Mouse (Mus musculus) embryonic facial prominence, embryonic 13.5 days (tissue): Measurements from ENCODE around the gene Csnka2ip. TPM values are rescaled to one million over a fixed set of nuclear protein-coding genes. Genes with fewer than 3 reads are reported as not detected.

Experiments used
- ATAC-seq: fragments of 200-750 bp; cut with Nextera tagmentation; 2 replicates; pipeline ENCODE4 v1.8.0; 2017; ENCODE audit warnings: low read depth; ENCODE audit not compliant: insufficient number of reproducible peaks, insufficient read depth, low FRiP score, low TSS enrichment
- H3K27ac ChIP-seq: fragments of 300-500 bp; sonication (generic); 2 replicates; pipeline ENCODE4 v1.5.1; 2015; ENCODE audit warnings: moderate library complexity, mild to moderate bottlenecking, inconsistent platforms
- H3K27me3 ChIP-seq: fragments of 300-500 bp; sonication (generic); 2 replicates; pipeline ENCODE4 v1.6.1; 2015; ENCODE audit warnings: mild to moderate bottlenecking, inconsistent platforms
- H3K36me3 ChIP-seq: fragments of 300-500 bp; sonication (generic); 2 replicates; pipeline ENCODE4 v1.6.1; 2015; ENCODE audit warnings: mild to moderate bottlenecking, inconsistent platforms
- H3K4me1 ChIP-seq: fragments of 300-500 bp; sonication (generic); 2 replicates; pipeline ENCODE4 v1.6.1; 2015; ENCODE audit warnings: inconsistent platforms
- H3K4me2 ChIP-seq: fragments of 300-500 bp; sonication (generic); 2 replicates; pipeline ENCODE4 v1.6.1; 2015; ENCODE audit warnings: moderate library complexity, mild to moderate bottlenecking, inconsistent platforms
- H3K4me3 ChIP-seq: fragments of 300-500 bp; sonication (generic); 2 replicates; pipeline ENCODE4 v1.5.1; 2015; ENCODE audit warnings: mild to moderate bottlenecking, inconsistent platforms
- H3K9ac ChIP-seq: fragments of 300-500 bp; sonication (generic); 2 replicates; pipeline ENCODE4 v1.6.1; 2015; ENCODE audit warnings: mild to moderate bottlenecking, inconsistent platforms
- H3K9me3 ChIP-seq: fragments of 300-500 bp; sonication (generic); 2 replicates; pipeline ENCODE4 v1.6.1; 2016; ENCODE audit warnings: inconsistent platforms
- WGBS: fragments of 180-500 bp; shearing (Covaris S2); methylation state at CpG from one replicate; pipeline ENCODE4 v1.1.7; 2015; ENCODE audit warnings: mixed read lengths; 5-methylcytosine and 5-hydroxymethylcytosine counted together
- polyA plus RNA-seq: library from polyadenylated mRNA; unstranded; fragments of >200 nt; fragmentation: Nextera tagmentation; extraction: Ambion mirVana; gene quantifications from 2 replicates; pipeline ENCODE4 v1.2.1, GENCODE M21; 2015

The Csnka2ip gene
- polyA plus RNA-seq, result not detected in 2 replicates

DNA sequence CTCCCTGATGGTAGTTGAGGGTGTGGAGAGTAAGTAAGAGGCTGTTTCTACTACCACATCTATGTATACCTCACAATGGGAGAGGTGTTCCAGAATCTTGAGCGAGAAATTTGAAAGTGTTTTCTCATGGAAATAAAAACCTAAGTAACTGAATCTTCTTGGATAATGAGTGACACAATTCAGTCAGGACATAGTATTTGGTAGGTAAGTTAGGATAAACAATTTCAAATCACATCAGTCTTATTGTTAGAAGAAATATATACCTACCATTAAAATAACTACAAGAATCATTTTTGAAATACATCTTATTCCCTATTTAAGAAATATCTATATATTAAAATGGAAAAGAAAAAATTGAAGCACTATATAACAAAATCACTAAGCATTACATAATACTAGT, at the start of gene Csnka2ip:
TSS of gene Csnka2ip (minus strand) at position 101 of the 400 bp plus-strand sequence.
- H3K9ac ChIP-seq, result no peak within 1 kb of the TSS
- H3K36me3 ChIP-seq, result no peaks in the 10 kb centered on the region
- H3K9me3 ChIP-seq, result no peaks in the 10 kb centered on the region
- 90% methylated on average over 1 of the region's 1 CpGs for WGBS
- H3K4me3 ChIP-seq, result no peak within 1 kb of the TSS
- H3K27ac ChIP-seq, result no peak within 1 kb of the TSS
- no peaks in the 10 kb centered on the region for H3K27me3 ChIP-seq
- no peak for ATAC-seq
- no peaks in the 10 kb centered on the region for H3K4me1 ChIP-seq
- no peak within 1 kb of the TSS for H3K4me2 ChIP-seq

DNA sequence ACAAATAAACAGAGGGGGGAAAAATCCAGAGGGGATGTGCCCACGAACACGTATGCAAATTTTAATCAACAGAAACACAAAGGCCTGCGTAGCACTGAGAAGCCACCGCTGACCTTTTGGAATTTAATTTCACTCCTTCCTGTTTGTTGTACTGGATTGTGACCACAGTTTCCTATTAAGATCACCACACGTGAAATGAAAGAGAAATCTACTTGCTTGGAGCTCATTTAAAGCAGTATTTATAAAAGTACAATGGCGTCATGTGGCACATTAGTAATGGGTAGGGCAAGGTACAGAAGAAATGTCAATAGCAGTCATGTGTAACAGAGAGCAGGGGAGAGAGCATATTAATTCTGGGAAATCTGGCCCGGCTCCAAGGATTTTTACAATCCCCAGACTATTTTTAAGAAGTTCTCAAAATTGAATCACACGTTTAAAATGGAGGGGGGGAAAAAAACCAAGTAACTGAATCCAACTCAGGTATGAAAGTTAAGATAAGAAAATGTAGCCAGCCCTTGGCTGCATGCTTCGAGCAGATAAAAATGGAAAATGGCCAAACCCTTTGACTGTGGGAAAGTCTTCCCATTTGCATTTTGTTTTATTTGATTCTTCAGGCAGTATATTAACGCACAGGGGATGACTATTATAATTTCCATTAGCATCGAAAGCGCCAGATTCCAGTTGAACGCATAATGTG, 47.5 kb upstream of the Csnka2ip start:
- no peaks in the 10 kb centered on the region for H3K36me3 ChIP-seq
- no peaks in the 10 kb centered on the region for H3K9me3 ChIP-seq
- WGBS, result 67% methylated on average over 13 of the region's 13 CpGs
- H3K4me3 ChIP-seq, result no peak overlapping the region
- no peaks in the 10 kb centered on the region for H3K27me3 ChIP-seq
- 0 out of 2 replicates have a peak, but pooled peaks cover 4% of the 10 kb centered on the region for H3K4me1 ChIP-seq
- H3K27ac ChIP-seq, result no peak overlapping the region
- no peak overlapping the region for H3K4me2 ChIP-seq
- no peak overlapping the region for H3K9ac ChIP-seq
- ATAC-seq, result no peak

DNA sequence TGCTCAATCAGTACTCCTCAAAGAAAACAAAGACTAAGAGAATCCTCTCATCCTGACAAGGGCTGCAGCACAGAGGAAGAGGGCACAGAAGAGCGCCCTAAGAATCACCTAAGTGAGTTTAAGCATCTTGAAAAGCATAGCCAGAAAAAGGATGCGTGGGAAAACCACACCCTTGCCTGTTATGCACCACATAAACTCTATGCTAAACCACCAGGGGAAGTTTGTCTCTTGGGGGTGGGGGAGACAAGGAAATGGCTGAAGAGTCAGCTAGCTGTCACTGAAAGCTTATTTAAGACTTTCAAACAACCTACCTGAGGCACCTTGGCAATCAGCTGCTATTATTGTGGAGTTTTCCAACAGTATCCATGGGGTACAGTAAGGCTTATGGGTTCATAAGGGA, 45.6 kb upstream of the Csnka2ip start:
- 87% methylated on average over 2 of the region's 2 CpGs for WGBS

DNA sequence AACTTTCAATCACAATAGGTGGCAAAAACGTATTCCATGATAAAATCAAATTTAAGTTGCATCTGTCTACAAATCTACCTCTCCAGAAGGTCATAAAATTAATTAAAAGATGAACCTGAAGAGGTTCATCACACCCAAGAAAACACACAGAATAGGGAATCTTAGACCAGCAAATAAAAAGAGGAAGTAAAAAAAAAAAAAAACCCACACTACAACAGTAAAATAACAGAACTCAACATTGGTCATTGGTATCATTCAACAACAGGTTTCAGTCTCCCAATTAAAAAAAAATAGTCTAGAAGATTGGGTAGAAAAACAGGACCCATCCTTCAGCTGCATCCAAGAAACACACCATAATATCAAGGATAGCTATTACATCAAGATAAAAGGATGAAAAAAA, 32.9 kb upstream of the Csnka2ip start:
- ATAC-seq, result no peak

More for the DNA sequence above, 45.6 kb upstream of the Csnka2ip start:
- Histone ChIP-seq H3K36me3 (no peaks in the 10 kb centered on the region), H3K27me3 (no peaks in the 10 kb centered on the region), H3K4me3 (no peak overlapping the region), H3K4me1 (0 out of 2 replicates have a peak, but pooled peaks cover 4% of the 10 kb centered on the region), H3K9ac (no peak overlapping the region), H3K27ac (no peak overlapping the region), H3K9me3 (no peaks in the 10 kb centered on the region), H3K4me2 (no peak overlapping the region)
- no peak for ATAC-seq

DNA sequence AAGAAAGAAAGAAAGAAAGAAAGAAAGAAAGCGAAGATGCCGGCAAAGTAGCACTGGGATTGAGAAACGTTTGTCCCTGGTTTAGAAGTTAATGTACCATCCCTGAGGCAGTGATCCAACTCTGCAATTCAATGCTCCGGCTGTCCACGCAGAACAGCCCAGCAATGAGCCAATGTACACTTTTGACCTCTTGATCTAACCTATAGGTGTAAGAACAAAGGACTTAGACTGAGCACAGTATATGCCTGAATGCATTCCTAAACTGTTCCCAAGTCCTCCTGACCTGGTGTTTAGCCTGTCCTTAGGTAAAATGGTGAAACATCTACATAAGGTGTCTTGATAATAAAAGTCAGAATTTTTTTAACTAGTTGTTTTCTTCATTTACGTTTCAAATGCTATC, 17.9 kb upstream of the Csnka2ip start:
- no peaks in the 10 kb centered on the region for H3K27me3 ChIP-seq
- H3K36me3 ChIP-seq, result no peaks in the 10 kb centered on the region
- H3K9ac ChIP-seq, result no peak overlapping the region
- no peak for ATAC-seq
- no peak overlapping the region for H3K4me3 ChIP-seq
- H3K27ac ChIP-seq, result no peak overlapping the region
- no peaks in the 10 kb centered on the region for H3K9me3 ChIP-seq
- H3K4me1 ChIP-seq, result no peaks in the 10 kb centered on the region
- 69% methylated on average over 6 of the region's 6 CpGs for WGBS
- H3K4me2 ChIP-seq, result no peak overlapping the region

More for the DNA sequence above, 32.9 kb upstream of the Csnka2ip start:
- Histone ChIP-seq H3K9me3 (no peaks in the 10 kb centered on the region), H3K9ac (no peak overlapping the region), H3K4me2 (no peak overlapping the region), H3K4me1 (no peaks in the 10 kb centered on the region), H3K36me3 (no peaks in the 10 kb centered on the region), H3K27ac (no peak overlapping the region), H3K4me3 (no peak overlapping the region), H3K27me3 (no peaks in the 10 kb centered on the region)
- WGBS, result 74% methylated on average over 1 of the region's 1 CpGs

DNA sequence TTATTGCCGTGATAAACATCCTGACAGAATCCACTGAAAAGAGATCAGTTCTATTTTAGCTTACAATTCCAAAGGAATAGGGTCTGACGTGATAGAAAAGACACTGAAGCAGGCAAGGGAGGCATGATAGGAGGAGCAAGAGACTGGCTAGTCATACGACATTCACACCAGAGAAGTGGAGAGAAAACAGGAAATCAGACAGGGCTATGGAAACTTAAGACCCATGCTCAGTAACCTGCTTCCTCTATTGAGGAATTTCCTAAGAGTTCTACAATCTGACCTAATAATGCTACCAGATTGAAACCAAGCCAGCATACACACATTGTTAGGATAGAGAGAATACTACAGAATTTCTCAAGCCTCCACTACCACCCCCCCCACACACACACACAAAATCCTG, 12.4 kb upstream of the Csnka2ip start:
- H3K27ac ChIP-seq, result no peak overlapping the region
- no peak overlapping the region for H3K4me2 ChIP-seq
- H3K9me3 ChIP-seq, result no peaks in the 10 kb centered on the region
- no peaks in the 10 kb centered on the region for H3K27me3 ChIP-seq
- H3K4me3 ChIP-seq, result no peak overlapping the region
- H3K36me3 ChIP-seq, result no peaks in the 10 kb centered on the region
- no peak for ATAC-seq
- 75% methylated on average over 3 of the region's 3 CpGs for WGBS
- H3K4me1 ChIP-seq, result no peaks in the 10 kb centered on the region
- H3K9ac ChIP-seq, result no peak overlapping the region

DNA sequence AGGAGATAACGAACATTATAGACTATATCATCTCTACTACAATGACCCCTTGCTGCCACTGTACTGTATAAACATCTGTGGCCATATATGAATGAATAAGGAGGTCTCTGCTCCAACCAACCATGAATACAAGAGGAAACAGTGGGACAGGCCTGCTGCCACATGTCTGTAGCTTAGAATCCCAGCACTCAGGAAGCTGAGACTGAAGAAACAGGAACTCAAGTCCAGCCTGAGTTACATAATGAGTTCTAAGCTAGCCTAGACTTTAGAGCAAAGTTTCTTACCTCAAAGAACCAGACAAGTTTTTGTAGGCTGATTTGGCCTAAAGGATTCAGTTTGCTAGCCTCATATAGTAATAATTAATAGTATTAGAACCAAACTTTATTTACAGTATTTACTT, 5.6 kb upstream of the Csnka2ip start:
- Histone ChIP-seq H3K9me3 (no peaks in the 10 kb centered on the region), H3K27ac (no peak overlapping the region), H3K4me2 (no peak overlapping the region), H3K4me1 (no peaks in the 10 kb centered on the region), H3K27me3 (no peaks in the 10 kb centered on the region), H3K4me3 (no peak overlapping the region), H3K36me3 (no peaks in the 10 kb centered on the region), H3K9ac (no peak overlapping the region)
- ATAC-seq, result no peak
- 81% methylated on average over 1 of the region's 1 CpGs for WGBS

DNA sequence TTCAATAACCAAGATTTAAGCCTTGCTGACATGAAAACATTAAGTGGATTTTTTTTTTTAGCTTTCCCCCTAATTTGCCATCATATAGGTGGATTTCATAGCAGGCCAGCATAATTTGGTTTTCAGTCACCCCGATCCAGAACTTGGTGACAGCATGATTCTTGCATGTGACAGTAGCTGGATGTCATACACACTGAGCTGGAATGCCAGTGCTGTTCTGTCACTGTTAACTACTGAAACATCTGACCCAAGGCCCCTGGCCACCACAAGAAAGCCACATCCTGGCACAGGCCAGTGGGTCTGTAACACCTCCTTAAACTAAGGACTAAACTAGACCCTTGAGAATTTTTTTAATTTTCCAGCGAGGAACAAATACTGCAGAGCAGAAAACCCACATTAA, 15.4 kb downstream of the Csnka2ip start:
- WGBS, result 65% methylated on average over 2 of the region's 2 CpGs
- no peaks in the 10 kb centered on the region for H3K27me3 ChIP-seq
- no peak overlapping the region for H3K4me2 ChIP-seq
- no peak overlapping the region for H3K4me3 ChIP-seq
- H3K4me1 ChIP-seq, result no peaks in the 10 kb centered on the region
- no peak for ATAC-seq
- H3K36me3 ChIP-seq, result no peaks in the 10 kb centered on the region
- no peaks in the 10 kb centered on the region for H3K9me3 ChIP-seq
- no peak overlapping the region for H3K9ac ChIP-seq
- H3K27ac ChIP-seq, result no peak overlapping the region

DNA sequence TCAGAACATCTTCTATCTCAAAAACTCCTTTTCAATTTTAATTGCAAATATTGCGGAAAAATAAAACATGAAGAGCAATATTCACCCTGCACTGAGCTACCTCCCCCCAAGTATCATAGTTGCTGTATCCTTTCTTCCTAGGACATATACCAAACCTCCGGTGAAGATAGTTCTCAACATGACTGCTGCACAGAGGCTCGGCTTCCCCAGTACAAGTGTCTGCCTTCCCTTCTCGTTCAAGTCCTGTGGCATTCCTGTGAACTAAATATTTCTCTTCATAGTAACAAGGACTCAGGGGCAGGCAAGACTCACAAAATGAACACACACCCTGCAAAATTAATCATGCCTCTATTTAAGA, 16.0 kb downstream of the Csnka2ip start:
- Histone ChIP-seq H3K9ac (no peak overlapping the region), H3K27ac (no peak overlapping the region), H3K36me3 (no peaks in the 10 kb centered on the region), H3K27me3 (no peaks in the 10 kb centered on the region), H3K4me3 (no peak overlapping the region), H3K9me3 (no peaks in the 10 kb centered on the region), H3K4me2 (no peak overlapping the region), H3K4me1 (no peaks in the 10 kb centered on the region)
- ATAC-seq, result no peak
- WGBS, result 81% methylated on average over 4 of the region's 4 CpGs

DNA sequence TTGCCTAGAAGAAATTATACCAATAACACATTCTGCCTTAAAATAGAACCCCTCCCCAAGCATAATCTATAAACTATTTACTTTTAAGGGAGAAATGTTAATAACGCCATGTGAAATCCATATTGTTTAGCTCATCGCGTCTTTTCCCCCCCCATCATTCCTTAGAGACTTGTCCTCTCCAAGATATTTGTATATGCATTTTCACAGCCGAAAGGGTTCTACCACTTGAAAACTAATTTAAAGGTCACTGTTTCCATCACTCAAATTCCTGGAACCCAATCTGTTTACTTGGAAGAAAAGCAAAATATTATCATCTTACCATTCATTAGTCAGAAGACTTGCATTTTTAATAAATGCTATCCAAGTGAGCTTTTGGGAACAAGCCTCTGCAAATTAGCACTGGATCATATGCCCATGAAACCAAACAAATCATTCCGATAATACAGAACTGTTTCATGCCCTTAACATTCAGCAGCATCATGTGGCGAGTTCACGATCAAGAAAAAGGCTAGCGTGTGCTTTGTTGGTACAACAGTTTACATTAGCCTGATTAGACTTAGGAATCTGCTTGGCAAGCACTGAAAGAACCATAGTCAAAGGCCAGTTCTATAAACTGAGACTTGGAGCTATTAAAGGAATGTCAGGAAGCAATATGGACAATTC, 16.5 kb downstream of the Csnka2ip start:
- H3K9me3 ChIP-seq, result no peaks in the 10 kb centered on the region
- H3K27me3 ChIP-seq, result no peaks in the 10 kb centered on the region
- no peaks in the 10 kb centered on the region for H3K4me1 ChIP-seq
- WGBS, result 85% methylated on average over 8 of the region's 8 CpGs
- H3K9ac ChIP-seq, result no peak overlapping the region
- no peak for ATAC-seq
- H3K27ac ChIP-seq, result no peak overlapping the region
- no peak overlapping the region for H3K4me3 ChIP-seq
- no peaks in the 10 kb centered on the region for H3K36me3 ChIP-seq
- H3K4me2 ChIP-seq, result no peak overlapping the region

DNA sequence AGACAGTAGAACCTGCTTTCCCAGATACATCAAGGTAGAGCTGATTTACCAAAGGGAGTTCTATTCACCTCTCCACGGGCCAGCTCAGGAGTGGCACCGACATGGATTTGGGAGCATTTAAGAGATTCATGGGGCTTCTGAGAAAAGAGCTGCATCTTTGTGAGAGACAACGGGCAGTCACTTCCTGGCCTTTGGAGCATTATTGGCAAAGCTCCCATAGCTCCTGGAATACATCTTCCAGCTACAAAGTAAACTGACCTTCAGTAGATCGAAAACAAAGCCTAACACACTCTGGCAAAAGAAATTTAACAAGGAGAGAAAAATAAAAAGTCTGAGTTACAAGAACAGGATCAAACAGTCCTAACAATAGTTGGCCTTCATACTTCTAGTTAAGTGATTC, 17.6 kb downstream of the Csnka2ip start:
- Histone ChIP-seq H3K4me3 (no peak overlapping the region), H3K36me3 (no peaks in the 10 kb centered on the region), H3K27ac (no peak overlapping the region), H3K27me3 (no peaks in the 10 kb centered on the region), H3K4me2 (no peak overlapping the region), H3K9me3 (no peaks in the 10 kb centered on the region), H3K9ac (no peak overlapping the region), H3K4me1 (no peaks in the 10 kb centered on the region)
- WGBS, result 89% methylated on average over 4 of the region's 4 CpGs
- no peak for ATAC-seq

DNA sequence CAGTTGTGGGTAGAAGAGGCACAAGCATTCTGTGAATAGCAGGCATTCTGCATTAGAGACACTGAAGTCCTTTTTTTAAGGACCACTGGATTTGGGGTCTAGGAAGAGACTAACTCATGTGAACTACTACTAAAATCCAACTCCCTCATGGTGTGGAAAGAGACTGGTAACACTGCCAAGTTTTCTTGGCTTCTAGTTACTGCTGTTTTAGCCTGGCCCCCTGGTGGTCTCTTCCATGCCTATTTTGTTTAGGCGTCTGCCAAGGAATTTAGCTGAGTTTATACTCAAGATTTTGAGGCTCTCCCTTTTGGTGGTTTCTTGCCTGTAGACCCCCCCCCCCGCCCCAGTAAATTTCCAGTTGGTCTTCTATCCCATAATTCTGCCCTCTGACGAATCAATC, 18.8 kb downstream of the Csnka2ip start:
- ATAC-seq, result no peak

More for the DNA sequence above, 18.8 kb downstream of the Csnka2ip start:
- H3K4me2 ChIP-seq, result no peak overlapping the region
- no peaks in the 10 kb centered on the region for H3K4me1 ChIP-seq
- H3K9ac ChIP-seq, result no peak overlapping the region
- 56% methylated on average over 3 of the region's 3 CpGs for WGBS
- no peak overlapping the region for H3K4me3 ChIP-seq
- H3K36me3 ChIP-seq, result no peaks in the 10 kb centered on the region
- H3K9me3 ChIP-seq, result no peaks in the 10 kb centered on the region
- H3K27me3 ChIP-seq, result no peaks in the 10 kb centered on the region
- H3K27ac ChIP-seq, result no peak overlapping the region
